Mouse (Mus musculus): Measurements from ENCODE around the gene Phf11b.
"Not testable (repeated sequence)": the region's sequence is repeated elsewhere in the genome, so short reads cannot be mapped to it uniquely, and the experiment has no call there.

Phf11b gene

GRCm38 (mm10) chr14:59341189-59341588 is at the start of gene Phf11b:
Phf11b (minus strand) TSS chr14:59341351.
- peak; percentile 21 for DNase-seq (ENCODE audit: low spot score)

DNA sequence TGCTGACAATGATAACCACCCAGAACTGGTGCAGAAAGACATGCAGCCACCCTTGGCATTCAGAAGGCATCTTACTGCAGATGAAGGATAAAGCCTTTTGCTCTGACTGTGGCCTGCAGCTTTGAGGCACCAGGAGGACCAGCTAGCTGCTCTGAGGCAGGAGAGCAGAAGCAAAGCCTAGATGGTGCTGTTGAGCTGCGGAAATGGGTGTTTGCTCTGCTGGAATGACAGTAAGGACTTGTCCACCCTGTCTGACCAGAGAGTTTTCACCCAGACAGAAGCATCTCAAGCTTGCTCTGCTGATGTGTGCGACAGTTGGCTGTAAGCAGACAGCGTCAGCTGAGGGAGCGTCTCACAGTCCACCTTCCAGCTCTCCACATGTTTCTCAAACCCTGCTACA is 49.0 kb upstream of the Phf11b start:
- DNase-seq (ENCODE audit: low spot score): not testable (repeated sequence)

GRCm38 (mm10) chr14:59389532-59389931 is 48.4 kb upstream of the Phf11b start:
- DNase-seq (ENCODE audit: low spot score): no peak

DNA sequence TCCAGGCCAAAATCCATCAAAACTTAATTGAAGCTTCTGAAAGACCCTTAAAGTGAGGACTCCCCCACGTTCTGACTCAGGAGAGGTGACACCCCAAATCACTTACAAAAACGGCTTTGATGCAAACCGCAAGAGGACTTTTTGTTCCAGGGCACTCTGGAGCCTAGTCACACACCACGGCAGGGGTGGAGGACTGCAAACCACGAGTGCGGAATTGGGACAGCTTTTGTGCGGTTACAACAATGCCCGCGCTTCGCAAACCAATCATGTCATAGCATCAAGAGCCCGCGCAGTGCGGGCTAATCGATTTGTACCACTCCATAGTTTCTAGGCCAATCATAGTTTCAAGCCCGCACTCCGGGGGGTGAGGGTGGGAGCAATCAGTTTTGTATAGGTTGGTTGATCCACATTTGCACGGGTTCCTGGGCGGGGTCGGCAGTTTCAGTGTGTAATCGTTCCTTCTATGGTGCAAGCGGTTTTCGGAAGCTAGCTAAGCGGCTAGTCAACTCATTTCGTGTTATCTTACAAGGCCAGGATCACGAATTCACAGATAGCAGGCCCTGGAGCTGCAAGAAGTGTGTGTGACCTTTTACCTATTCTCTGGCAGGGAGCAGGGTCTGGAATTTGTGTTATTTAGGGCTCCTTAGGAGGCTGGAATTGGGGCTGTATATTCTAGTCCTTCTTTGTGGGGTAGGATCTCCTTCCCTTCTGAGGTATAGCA is 29.4 kb upstream of the Phf11b start:
- no peak for DNase-seq (ENCODE audit: low spot score)

GRCm38 (mm10) chr14:59366386-59367105 is 25.4 kb upstream of the Phf11b start:
- no peak for DNase-seq (ENCODE audit: low spot score)

GRCm38 (mm10) chr14:59365244-59365644 is 24.1 kb upstream of the Phf11b start, which contains the start of gene Phf11d:
Phf11d (minus strand) TSS chr14:59365470.
- peak; percentile 64 for DNase-seq (ENCODE audit: low spot score)

DNA sequence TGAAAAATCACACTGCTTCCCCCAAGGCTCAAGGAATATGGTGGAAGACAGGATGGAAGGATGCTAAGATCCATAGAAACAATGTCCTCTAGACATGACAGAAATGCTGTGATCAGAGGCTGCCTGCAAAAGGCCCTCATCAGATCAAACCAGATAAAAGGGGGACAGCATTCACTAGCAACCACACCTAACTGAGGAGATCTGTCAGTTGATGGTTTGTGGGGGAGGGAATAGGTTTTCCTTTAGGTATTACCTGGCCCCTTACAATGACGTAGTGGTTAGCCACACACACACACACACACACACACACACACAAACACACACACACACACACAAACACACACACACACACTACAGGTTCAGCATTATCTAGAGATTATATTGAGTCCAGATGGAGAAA is 1.6 kb downstream of the Phf11b start:
- DNase-seq (ENCODE audit: low spot score): no peak

- not testable (repeated sequence) for DNase-seq (ENCODE audit: low spot score)
Observed at GRCm38 (mm10) chr14:59336056-59336455, 5.1 kb downstream of the Phf11b start.

GRCm38 (mm10) chr14:59330499-59330898 is 10.7 kb downstream of the Phf11b start:
- peak; percentile 30 for DNase-seq (ENCODE audit: low spot score)

DNA sequence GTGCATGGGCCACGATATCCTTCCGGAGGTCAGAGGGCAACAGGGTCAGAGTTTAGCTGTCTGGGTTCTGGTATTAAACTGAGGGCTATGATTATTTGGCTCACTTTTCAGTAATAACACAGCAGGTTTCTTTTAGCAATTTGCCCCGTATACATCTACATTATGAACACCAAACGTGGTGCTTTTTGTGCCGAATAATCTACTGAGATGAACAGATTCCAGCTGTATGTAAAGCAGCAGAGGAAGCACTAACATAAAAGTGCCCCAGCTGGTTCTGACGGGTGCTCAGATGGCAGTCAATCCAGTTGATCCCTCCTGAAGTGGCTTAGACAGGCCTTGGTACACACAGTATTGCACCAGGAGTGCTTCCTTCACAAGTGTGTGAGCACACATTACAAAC is 21.2 kb downstream of the Phf11b start:
- not testable (repeated sequence) for DNase-seq (ENCODE audit: low spot score)

- DNase-seq (ENCODE audit: low spot score): not testable (repeated sequence)
Observed at GRCm38 (mm10) chr14:59319036-59319435, 22.1 kb downstream of the Phf11b start.

GRCm38 (mm10) chr14:59297391-59297790 is 43.8 kb downstream of the Phf11b start, which contains the start of gene Phf11a:
Phf11a (minus strand) TSS chr14:59297522.
- peak; percentile 7 for DNase-seq (ENCODE audit: low spot score)

DNA sequence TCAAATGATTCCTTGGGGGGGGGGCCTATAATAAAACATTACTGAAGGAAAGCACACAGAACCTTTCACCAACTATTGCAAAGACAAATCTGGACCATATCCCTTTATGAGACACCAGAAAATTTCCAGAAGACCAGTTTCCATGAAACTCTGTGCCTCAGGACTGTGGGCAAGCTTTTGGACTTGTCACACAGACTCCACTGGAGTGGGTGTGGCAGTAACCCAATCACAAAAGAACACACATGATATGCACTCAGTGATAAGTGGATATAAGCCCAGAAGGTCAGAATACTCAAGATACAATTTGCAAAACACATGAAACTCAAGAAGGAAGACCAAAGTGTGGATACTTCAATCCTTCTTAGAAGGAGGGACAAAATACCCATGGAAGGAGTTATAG is 49.4 kb downstream of the Phf11b start:
- DNase-seq (ENCODE audit: low spot score): not testable (repeated sequence)

DNA sequence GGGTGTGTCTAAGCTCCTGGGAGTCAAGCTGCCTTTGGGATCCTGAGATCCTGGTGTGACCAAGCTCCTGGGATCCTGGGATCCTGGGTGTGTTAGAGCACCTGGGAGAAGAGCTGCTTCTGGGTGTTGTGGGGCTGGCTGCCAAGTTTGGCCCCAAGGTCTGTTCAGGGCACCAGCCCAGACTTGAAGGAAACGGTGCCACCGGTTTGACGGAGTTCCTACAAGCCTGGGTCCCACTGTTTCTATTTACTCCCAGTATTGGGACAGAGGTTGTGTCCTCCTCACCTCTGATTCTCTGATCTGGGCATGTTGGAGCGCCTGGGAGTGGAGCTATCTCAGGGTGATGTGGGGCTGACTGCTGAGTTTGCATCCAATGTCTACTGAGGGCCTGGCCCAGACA is 66.2 kb downstream of the Phf11b start:
- not testable (repeated sequence) for DNase-seq (ENCODE audit: low spot score)

Measured in adipocyte (in vitro differentiated cells).